Mouse (Mus musculus) liver, adult 2 months (tissue): ENCODE data around the gene Pear1.

Experiments
- CTCF ChIP-seq: fragments of 200-500 bp; IDR thresholded peaks from 2 replicates; pipeline ENCODE4 v1.5.1; 2011; ENCODE audit warnings: low read depth, low read length, control low read depth
- POLR2A ChIP-seq: fragments of 200-500 bp; IDR thresholded peaks from 2 replicates; pipeline ENCODE4 v1.6.1; 2011; ENCODE audit warnings: low read length, control low read depth; ENCODE audit not compliant: insufficient read depth; ENCODE audit errors: extremely low read depth

- TF ChIP-seq CTCF = no peak
- no peak for TF ChIP-seq POLR2A
These were observed 11.7 kb downstream of the Pear1 start for GRCm38 (mm10) chr3:87812413-87812812.
